Mouse (Mus musculus) MN1 (cell line): Measurements from ENCODE around the gene Syt12.
A peak's percentile ranks its signal among the peaks of the same experiment; 100 is the strongest.

Experiments used
- DNase-seq: peaks from one replicate; pipeline ENCODE4 v3.0.0-alpha.2; 2016; ENCODE audit warnings: low spot score

Gene Syt12

DNA sequence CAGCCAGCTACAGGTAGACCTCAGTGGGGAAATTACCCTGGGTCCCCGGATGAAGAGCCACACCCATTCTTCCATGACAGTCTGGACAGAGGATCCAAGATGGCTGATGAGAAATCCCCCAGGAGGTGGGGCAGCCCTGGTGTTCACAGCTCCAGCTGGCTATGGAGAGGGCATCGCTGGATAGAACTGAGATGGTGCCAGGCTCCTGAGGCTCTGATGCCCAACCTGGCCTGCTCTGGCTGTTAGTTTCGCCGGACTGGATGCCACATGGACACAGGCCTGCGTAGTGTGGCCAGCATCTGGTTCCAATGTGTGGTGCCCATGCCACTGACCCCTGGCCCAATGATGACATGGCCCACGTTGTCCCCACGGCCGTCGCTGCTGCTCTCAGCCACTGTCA, 29.8 kb downstream of the Syt12 start:
- DNase-seq: no peak

DNA sequence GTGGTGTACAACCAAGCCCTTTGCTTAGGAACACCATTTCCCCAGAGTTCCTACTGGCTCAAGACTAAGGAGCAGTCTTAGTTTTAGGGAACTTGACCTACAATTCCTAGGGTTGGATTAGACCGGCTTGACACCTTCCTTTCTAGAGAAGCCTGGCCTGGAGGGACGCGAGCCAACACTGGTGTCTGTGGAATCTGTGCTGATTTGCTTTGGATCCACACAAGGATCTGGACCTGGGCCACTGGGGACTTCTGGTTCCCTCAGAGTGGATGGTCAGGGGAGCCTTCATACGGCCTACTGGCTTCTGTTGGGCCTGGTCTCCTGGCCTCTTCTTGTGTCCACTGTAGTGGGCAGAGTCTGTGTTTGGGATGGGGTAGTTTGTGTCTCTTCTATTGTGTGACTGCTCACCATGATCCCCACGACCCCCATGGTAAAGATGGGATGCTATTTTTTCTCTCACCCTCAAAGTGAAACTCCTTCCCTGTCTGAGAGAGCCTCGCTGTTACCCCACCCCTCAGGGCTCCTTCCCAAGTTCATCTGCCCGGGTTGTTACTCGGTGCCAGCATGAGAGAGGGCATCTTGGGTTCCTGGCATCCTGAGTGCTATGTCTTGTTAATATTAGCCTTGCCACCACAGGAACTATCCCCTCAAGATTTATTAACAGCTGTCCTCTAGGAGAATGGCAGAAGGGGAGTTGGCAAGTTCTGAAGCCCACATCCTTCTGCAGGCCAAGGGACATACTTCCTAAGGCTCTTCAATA, 30.4 kb downstream of the Syt12 start:
- DNase-seq: no peak

DNA sequence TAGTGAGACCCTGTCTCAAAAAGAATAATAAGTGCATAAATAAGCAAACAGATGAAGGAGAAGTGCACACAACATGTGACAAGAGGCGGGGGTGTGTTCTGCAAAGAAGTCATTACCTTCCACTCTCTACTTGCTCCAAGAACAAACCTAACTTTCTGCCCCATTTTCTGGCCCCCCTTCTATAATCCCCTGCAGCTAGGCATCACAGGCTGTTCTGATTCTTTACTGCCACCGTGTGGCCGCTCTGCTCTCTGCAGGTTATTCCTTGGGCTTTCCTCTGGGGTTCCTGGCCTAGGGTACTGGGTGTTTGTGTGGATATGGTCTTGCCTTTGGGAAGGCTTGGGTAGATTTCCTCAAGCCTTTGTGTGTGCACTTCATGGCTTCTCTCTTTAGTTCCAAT, 34.8 kb downstream of the Syt12 start:
- peak; percentile 62 for DNase-seq

DNA sequence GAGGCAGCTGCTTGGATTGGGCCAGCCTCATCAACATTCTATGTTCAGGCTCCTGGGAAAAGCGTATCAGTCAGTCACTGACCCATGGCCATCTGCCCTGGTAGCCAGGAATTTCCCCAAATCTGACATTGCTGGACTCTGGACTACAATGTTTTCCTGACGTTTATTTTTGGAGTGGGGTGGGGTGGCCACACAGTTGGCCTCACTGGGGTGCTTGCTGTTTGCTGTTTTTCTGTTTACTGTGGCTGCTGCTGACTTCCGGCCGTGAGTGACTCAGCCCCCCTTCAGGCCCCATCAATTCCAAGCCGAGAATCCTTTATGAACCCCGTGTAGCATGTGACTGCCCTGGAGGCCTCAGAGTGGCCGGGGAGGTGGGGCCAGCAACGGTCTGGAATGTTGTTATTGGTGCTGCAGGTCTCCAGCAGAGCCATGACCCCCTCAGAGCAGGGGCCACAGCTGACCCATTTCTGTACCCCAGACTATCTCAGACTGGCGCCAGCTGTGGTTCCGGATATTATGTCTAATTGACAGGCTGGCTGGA, 35.6 kb downstream of the Syt12 start:
- DNase-seq: peak; percentile 30

DNA sequence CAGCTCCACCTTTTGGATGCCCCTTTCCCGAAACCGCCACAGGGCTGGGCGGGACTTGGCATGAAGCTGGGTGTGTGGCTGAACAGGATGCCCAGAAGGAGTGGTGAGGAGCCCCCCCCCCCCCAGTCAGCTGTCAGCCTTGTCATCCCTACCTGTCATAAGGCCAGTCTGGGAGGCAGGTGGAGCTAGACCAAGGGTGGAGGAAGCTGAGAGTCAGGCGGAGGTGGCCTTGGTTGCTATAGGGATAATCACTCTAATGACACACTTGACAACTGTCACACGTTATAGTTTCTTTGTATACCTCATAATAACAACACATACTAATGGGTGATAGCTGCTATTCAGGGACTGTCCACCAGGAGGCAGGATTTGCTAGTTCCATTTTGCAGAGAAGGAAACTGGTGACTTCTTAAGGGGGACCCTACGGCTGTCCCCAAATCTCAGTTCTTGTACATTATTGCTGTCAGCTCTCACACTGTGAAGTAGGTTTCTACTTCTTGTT, 36.1 kb downstream of the Syt12 start:
- DNase-seq: peak; percentile 47

DNA sequence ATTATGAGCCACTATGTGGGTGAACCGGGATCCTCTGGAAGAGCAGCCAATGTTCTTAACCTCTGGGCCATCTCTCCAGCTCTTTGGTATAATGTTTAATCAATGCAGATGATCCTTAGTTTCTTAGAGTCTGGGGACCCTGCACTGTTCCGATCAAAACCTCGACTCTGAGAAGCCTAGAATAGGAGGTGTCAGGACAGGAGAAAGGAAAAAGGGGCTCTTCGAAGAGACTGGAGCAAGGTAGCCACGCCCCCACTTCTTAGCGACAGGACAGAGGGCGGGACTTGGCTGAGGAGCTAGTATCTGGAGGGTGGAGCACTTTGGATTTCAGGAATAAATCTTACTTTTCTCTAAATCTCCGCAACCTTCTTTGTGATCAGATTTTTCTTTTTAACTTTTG, 37.0 kb downstream of the Syt12 start:
- DNase-seq: peak; percentile 9

DNA sequence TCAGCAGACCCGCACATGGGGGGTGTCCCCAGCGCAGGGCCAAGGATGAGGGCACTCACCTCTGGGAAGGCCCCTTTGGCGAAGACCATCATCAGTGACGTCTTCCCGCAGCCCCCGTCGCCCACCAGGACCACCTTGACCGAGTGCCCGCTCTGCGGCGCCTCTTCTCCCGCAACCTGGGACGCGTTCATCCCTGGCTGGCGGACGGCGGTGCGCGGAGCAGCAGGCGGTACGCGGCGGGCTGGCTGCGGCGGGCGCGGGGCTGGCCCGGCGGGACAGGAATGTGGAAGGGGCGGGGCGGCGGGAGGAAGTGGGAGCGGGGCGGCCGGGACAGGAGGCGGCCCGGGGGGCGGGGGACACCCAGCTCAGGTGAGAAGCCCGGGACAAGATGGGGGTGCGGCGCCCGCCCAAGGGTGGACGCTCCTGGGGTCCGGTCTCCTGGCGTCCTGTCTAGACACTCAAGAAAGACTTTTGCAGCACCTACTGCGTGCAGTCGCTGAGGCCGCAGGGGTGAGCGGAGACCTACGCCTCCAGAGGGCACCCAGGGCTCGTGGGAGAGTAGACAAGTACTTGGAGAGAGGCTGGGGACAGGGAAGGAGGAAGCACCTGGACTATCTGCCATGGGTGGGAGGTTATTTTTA, 38.0 kb downstream of the Syt12 start, which contains the start of gene Rhod:
TSS of gene Rhod (minus strand) at position 272 of the 641 bp plus-strand sequence.
- DNase-seq: no peak

DNA sequence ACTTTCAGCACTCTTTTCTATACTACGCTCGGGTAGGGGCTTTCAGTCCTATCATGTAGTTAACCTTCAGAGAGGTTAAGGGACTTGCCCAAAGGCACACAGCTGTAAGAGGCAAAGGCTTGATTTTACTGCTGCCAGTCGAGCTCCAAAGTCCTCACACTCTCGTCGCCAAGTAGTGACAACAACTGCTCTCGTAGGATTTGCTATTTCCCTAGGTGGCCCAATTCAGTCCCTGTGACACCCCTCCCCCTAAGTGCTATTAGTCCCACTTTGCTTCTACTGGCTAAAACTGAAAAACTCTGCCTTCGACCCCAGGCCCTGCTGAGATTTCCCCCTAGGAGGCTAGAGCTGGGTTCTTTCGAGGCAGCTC, 38.5 kb downstream of the Syt12 start:
- DNase-seq: no peak

DNA sequence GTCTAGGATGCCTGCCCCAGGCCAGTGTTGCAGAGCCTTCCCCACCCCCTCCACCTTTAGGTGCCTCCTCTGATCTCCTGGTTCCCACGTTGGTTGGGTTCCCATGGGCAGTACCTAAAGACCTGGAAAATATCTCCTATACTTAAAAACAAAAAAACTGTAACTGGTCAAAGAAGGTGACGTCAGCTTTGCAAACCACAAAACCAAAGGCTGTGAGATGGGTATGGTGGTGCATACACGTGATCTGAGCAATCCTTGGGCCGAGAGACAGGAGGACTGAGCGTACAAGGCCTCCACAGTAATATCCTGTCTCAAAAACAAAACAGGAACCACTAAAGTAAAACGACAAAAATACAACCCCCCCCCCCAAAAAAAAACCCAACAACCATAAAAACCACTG, 39.4 kb downstream of the Syt12 start:
- DNase-seq: no peak

DNA sequence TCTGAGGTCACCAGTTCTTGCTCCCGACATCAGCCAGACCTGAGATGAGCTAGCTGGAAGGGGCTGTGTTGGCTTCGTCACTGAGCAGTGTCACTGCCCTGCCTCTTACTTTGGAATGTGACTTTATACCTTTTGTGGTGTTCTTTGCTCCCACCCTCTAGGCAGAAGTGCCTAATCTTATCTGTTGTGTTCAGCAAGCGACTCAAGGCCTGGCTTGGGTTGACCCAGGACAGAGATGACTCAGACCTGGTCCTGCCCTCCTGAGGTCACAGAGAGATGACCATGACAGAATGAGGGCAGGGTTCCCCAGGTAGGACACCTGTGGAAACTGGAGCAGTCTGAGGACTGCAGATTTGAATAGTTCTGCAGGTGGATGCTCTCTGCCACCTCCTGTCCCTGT, 41.0 kb downstream of the Syt12 start:
- no peak for DNase-seq

DNA sequence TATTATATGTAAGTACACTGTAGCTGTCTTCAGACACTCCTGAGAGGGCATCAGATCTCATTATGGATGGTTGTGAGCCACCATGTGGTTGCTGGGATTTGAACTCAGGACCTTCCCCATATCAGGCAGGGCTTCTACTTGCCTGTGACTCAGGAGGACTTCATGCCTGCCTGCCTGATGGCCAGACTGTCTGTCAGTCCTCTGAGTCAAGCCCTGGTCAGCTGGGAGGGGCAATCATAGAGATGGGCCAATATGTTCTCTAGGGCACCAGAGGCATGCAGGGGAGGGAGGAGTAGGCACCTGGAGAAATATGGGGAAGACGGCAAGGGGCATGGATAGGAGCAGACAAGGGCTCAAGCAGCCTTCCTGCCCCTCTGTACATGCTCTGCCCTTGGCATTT, 42.2 kb downstream of the Syt12 start:
- DNase-seq: no peak

DNA sequence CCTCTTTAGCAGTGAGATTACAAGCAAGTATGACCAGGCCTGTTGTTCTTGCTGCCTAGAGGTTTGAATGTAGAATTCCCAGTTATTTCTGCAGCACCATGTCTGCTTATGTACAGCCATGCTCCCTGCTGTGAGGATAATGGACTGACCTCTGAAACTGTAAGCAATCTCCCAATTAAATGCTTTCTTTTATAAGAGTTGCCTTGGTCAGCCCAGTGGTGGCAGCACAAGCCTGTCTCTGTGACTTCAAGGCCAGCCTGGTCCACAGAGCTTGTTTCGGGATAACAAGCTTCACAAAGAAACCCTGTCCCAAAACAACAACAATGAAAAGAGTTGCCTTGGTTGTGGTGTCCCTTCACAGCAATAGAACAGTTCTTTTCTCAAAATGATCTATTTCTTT, 43.5 kb downstream of the Syt12 start:
- DNase-seq: no peak

DNA sequence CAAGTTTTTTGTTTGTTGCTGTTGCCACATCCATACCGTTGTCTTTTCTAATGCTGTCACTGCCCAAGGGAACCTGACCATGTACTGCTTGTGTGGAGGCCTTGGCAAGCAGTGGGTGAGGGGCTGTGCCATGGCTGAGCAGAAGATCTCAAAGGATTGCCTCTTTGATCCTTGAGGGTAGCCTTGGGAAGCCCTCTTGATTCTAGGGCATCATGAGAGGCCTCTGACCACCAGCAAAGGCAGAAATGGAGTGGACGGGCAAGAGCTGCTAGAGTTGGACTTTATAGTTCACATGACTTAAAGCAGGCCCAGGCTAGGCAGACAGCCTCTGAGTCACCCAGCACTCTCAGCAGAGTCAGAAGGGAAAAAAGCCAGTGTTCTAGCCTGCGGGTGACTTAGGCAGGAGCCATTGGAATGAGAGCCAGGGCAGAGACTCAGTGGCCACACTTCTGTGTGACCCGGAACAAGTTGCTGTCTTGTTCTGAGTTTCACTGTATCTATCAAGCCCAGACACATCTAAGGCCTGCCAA, 47.1 kb downstream of the Syt12 start:
- no peak for DNase-seq

DNA sequence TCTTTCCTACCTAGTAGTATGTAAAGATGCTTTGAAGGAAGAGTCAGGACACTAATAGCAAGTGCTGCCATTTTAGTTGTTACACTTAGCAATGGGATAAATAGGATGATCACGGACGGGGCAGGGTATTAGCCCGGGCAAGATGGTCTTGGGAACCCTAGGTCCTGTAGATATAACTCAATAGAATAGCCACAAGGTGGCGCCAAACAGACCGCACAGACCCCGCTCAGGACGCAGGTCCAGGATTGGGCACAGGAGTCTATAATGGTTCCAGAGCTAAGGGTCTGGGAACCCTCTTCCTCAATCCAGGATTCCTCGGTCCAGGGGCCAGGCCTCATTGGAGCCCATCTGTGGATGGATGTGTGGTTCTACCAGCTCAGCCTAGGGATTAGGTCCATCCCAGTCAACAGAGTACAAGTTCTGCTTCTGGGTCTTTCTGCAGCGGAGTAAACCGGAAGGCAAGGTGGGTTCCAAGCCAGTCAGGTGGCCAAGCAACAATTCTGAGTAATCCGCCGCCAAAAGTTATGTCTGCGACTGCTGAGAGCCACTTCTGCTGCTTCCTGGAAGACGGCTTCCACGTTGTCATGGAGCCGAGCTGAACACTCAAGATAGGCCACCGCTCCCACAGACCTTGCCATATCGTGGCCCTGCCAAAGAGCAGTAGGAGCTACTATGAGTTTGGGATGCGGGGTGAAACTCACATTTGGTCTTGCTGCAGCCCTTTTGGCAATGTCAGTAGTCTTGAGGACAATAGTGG, 51.5 kb downstream of the Syt12 start:
- no peak for DNase-seq

DNA sequence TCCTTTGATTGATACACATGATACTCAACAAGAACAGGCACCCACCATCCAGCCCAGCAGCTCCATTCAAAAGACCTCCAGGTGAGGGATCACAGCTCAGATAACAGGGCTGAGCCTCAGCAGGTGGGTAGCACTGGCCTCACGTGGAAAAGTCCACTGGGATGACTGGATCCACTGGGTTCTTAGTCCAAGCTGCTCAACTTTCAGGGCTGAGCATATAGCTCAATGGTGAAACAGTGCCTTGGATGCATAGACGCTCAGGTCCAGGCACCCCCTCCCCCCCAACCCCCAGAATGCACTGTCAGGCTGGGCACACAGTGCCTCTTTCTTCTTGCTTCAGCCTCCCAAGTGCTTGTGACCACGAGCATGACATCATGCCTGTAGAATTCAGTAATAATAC, 54.2 kb downstream of the Syt12 start:
- DNase-seq: no peak

DNA sequence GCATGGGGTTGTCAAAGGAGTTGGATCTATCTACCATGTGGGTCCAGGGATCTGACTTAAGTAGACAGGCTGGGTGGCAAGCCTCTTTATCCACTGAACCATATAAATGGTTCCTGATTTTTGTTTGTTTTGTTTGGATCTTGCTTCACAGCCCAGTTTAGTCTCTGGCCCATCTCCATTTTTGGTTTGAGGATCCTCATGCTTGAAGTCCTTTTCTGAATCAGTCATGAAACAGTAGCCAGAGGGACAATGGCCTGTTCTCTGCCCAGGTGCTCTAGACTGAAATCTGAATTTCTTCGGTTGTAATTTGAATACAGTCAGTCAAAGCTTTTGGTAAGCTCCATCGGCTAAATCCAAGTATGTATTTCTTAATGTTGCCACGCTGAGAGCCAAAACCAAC, 54.7 kb downstream of the Syt12 start:
- no peak for DNase-seq

DNA sequence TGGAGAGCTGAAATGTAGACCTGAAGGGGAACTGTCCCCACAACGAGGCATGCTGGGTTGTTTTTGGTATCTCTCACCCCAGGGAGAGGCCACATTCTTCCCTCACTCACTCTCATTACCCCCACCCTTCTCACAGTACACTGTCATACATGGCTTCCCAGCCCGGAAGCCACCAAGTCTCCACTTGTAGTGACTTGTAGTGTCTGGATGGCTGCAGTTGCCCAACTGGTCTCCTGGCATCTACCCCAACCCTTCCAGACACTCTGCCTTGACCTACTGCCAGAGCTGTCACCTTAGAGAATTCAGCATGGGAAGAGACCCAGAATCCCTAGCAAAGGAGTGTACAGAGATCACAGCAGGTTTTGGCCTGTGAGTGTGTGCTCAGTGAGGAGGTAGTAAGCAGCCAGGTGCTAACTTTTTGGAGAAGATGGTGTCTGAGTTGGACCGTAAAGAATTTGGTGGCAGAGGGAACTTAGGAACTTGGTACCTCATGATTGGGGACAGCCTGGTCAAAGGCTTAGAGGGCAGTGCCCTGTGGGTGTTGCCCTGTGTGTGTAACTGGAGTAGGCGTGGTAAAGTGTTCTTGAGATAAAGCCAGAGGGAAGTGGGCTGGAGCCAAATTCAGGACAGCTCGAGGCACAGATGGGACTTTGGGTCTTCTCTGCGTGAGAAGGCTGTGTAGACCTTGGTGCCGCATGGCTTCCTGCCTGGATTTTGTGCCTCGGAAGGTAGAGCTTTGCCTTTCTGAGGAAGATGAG, 56.9 kb downstream of the Syt12 start:
- no peak for DNase-seq

DNA sequence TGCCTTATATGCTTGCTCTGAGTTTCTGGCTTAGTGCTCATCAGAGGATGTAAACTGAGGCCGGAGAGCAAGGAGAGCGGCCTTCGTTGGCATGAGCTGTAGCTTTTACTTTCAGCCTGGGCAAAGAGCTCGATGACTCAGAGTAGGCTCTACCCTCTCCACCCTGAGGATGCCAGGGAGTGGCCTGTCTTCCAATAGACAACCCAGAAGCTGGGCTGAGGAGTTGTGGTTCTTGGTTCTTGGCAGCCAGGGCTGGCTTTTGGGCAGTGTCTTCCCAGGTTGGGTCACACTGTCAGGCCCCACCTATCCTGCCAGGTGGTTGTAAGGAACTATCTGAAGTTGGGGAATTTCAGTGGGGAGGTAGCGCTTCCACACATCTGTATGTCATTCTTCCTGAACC, 57.5 kb downstream of the Syt12 start:
- no peak for DNase-seq

DNA sequence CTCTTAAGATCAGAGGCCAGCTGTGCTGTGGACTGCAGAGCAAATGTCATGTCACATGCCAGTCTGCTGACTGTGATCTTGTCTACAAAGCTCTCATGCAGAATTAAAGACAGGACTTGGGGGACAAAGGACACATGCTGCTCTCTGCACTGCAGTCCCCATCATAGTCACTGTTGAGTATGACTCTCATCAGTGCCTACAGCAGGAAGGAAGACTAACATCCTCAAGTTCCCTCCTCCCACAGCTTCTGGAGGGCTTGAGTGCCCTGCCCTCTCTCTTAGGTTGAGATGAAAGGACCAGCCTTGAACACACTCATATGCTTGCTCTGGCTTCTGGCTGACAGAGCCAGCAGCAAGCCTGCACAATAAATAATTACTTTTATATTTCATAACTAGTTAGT, 59.5 kb downstream of the Syt12 start:
- no peak for DNase-seq

DNA sequence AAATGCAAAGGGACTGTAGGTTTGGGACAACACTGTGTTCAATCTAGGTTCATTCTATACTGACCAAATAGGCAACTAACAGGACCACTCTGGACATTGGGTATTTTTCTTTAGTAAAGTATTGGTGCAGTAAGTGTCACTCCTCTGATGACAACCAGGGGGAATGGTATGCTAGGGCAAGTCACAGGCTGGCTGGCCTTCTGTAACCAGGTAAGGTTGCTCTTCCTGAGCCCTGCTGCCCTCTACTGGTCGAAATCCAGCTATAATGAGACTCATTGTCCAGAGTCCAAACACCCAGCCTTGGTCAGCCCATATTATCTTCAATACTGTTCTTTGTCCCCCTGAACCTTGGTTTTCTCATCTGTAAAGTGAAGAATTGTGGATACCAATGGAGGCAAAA, 60.1 kb downstream of the Syt12 start:
- peak; percentile 34 for DNase-seq

DNA sequence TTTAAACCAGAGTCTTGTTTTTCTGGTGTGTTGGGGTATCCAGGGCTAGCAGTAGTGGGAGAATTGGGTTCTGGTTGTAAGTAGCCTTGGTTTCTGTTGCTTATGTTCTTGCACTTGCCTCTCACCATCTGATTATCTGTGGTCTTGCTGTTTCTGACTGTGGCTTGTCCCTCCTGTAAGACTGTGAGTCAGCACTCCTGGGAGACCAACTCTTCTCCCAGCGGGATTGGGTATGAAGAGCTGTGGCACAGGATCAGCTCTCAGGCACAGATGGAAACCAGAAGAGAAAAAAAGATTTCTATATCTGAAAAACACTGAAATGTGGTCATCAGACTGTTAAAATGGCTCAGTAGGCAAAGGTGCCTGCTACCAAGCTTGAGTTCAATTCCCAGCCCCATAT, 62.6 kb downstream of the Syt12 start:
- DNase-seq: no peak

DNA sequence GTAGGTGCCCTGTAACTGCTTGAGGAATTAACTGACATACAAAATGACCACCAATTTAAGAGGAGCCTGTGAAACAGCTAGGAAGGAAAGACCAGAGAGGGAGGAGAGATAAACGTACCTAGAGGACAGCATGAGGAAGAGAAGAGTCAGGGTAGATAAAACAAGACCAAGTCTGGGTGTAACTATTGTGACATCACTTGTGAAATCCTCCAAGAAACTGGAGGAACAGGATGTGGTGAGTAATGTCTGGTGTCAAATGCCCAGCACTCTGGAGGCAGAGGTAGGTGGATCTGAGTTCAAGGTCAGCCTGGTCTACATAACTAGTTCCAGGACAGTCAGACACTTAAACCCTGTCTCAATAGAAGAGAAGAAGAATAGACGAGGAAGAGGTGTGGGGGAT, 68.2 kb downstream of the Syt12 start:
- no peak for DNase-seq
